Mouse (Mus musculus) forebrain, embryonic 12.5 days (tissue): ENCODE measurements around the gene Slc35b3. TPM values are rescaled to one million over a fixed set of nuclear protein-coding genes. Genes with fewer than 3 reads are reported as not detected.

ENCODE experiments used
- ATAC-seq: fragments of 200-750 bp; cut with Nextera tagmentation; 2 replicates; pipeline ENCODE4 v1.8.0; 2017; ENCODE audit warnings: moderate TSS enrichment; ENCODE audit not compliant: low FRiP score
- H3K27ac ChIP-seq: fragments of 300-500 bp; sonication (generic); 2 replicates; pipeline ENCODE4 v1.5.1; 2016; ENCODE audit warnings: mild to moderate bottlenecking
- H3K27me3 ChIP-seq: fragments of 300-500 bp; sonication (generic); 2 replicates; pipeline ENCODE4 v1.6.1; 2016; ENCODE audit warnings: mild to moderate bottlenecking
- H3K36me3 ChIP-seq: fragments of 300-500 bp; sonication (generic); replicated peaks from 2 replicates; pipeline ENCODE4 v1.6.1; 2016; ENCODE audit warnings: mild to moderate bottlenecking
- H3K4me1 ChIP-seq: fragments of 300-500 bp; sonication (generic); 2 replicates; pipeline ENCODE4 v1.6.1; 2016
- H3K4me2 ChIP-seq: fragments of 300-500 bp; sonication (generic); 2 replicates; pipeline ENCODE4 v1.6.1; 2016; ENCODE audit warnings: mild to moderate bottlenecking, moderate library complexity
- H3K4me3 ChIP-seq: fragments of 300-500 bp; sonication (generic); replicated peaks from 2 replicates; pipeline ENCODE4 v1.5.1; 2016; ENCODE audit warnings: mild to moderate bottlenecking
- H3K9ac ChIP-seq: fragments of 300-500 bp; sonication (generic); 2 replicates; pipeline ENCODE4 v1.6.1; 2016; ENCODE audit warnings: mild to moderate bottlenecking
- H3K9me3 ChIP-seq: fragments of 300-500 bp; sonication (generic); 2 replicates; pipeline ENCODE4 v1.6.1; 2016
- WGBS: fragments of 180-500 bp; shearing (Covaris S2); methylation state at CpG from one replicate; pipeline ENCODE4 v1.1.7; 2016; 5-methylcytosine and 5-hydroxymethylcytosine counted together
- polyA plus RNA-seq: library from polyadenylated mRNA; unstranded; fragments of >200 nt; fragmentation: Nextera tagmentation; extraction: Ambion mirVana; gene quantifications from 2 replicates; pipeline ENCODE4 v1.2.1, GENCODE M21; 2016

Slc35b3 gene
- polyA plus RNA-seq, 1 experiment from 2014 or later = 31.0 TPM

- Histone ChIP-seq H3K9me3 (no peaks in the 10 kb centered on the region), H3K36me3 (peaks cover 62% of the 10 kb centered on the region), H3K27me3 (no peaks in the 10 kb centered on the region), H3K9ac (no peak overlapping the region), H3K4me2 (no peak overlapping the region), H3K27ac (no peak overlapping the region), H3K4me1 (no peaks in the 10 kb centered on the region), H3K4me3 (no peak overlapping the region)
- ATAC-seq = no peak
- 97% methylated on average over 10 of the region's 10 CpGs for WGBS
These were observed 24.7 kb downstream of the Slc35b3 start for GRCm38 (mm10) chr13:38935856-38936446.

GRCm38 (mm10) chr13:38929843-38930578 lies 30.7 kb downstream of the Slc35b3 start:
- Histone ChIP-seq H3K27ac (no peak overlapping the region), H3K4me2 (no peak overlapping the region), H3K9me3 (no peaks in the 10 kb centered on the region), H3K36me3 (peaks cover 30% of the 10 kb centered on the region), H3K9ac (no peak overlapping the region), H3K27me3 (no peaks in the 10 kb centered on the region), H3K4me3 (no peak overlapping the region), H3K4me1 (no peaks in the 10 kb centered on the region)
- ATAC-seq = no peak
- WGBS = 97% methylated on average over 15 of the region's 15 CpGs

GRCm38 (mm10) chr13:38922676-38923075 lies 38.0 kb downstream of the Slc35b3 start:
- 78% methylated on average over 3 of the region's 3 CpGs for WGBS
- Histone ChIP-seq H3K4me1 (peaks cover 7% of the 10 kb centered on the region), H3K9me3 (no peaks in the 10 kb centered on the region), H3K27ac (no peak overlapping the region), H3K36me3 (no peaks in the 10 kb centered on the region), H3K9ac (no peak overlapping the region), H3K4me2 (no peak overlapping the region), H3K27me3 (no peaks in the 10 kb centered on the region), H3K4me3 (no peak overlapping the region)
- no peak for ATAC-seq

GRCm38 (mm10) chr13:38921306-38921705 lies 39.4 kb downstream of the Slc35b3 start:
- peaks cover 7% of the 10 kb centered on the region for H3K4me1 ChIP-seq
- H3K27ac ChIP-seq = no peak overlapping the region
- H3K27me3 ChIP-seq = no peaks in the 10 kb centered on the region
- WGBS = 96% methylated on average over 1 of the region's 1 CpGs
- H3K9ac ChIP-seq = no peak overlapping the region
- no peak overlapping the region for H3K4me3 ChIP-seq
- no peak for ATAC-seq
- H3K9me3 ChIP-seq = no peaks in the 10 kb centered on the region
- no peak overlapping the region for H3K4me2 ChIP-seq
- no peaks in the 10 kb centered on the region for H3K36me3 ChIP-seq

- Histone ChIP-seq H3K9me3 (no peaks in the 10 kb centered on the region), H3K4me3 (no peak overlapping the region), H3K36me3 (no peaks in the 10 kb centered on the region), H3K4me1 (peaks cover 7% of the 10 kb centered on the region), H3K27me3 (no peaks in the 10 kb centered on the region), H3K9ac (no peak overlapping the region), H3K4me2 (no peak overlapping the region), H3K27ac (0 out of 2 replicates have a peak overlapping the region, but pooled peaks have one; percentile 42)
- 34% methylated on average over 9 of the region's 9 CpGs for WGBS
- ATAC-seq = peak; percentile 51; the same call in 1 of the 2 replicates
These were observed 42.3 kb downstream of the Slc35b3 start for GRCm38 (mm10) chr13:38918188-38918885.

GRCm38 (mm10) chr13:38917556-38917955 lies 43.1 kb downstream of the Slc35b3 start:
- 76% methylated on average over 5 of the region's 5 CpGs for WGBS

GRCm38 (mm10) chr13:38914771-38915170 lies 45.9 kb downstream of the Slc35b3 start:
- H3K9me3 ChIP-seq = no peaks in the 10 kb centered on the region
- H3K27me3 ChIP-seq = no peaks in the 10 kb centered on the region
- no peak overlapping the region for H3K27ac ChIP-seq
- H3K4me1 ChIP-seq = peaks cover 7% of the 10 kb centered on the region
- H3K9ac ChIP-seq = no peak overlapping the region
- H3K4me3 ChIP-seq = no peak overlapping the region
- no peaks in the 10 kb centered on the region for H3K36me3 ChIP-seq
- WGBS = 86% methylated on average over 6 of the region's 6 CpGs
- no peak overlapping the region for H3K4me2 ChIP-seq
- ATAC-seq = no peak

More at GRCm38 (mm10) chr13:38917556-38917955, 43.1 kb downstream of the Slc35b3 start:
- Histone ChIP-seq H3K9ac (no peak overlapping the region), H3K27ac (no peak overlapping the region), H3K36me3 (no peaks in the 10 kb centered on the region), H3K4me2 (no peak overlapping the region), H3K4me1 (peaks cover 7% of the 10 kb centered on the region), H3K9me3 (no peaks in the 10 kb centered on the region), H3K27me3 (no peaks in the 10 kb centered on the region), H3K4me3 (no peak overlapping the region)
- no peak for ATAC-seq

GRCm38 (mm10) chr13:38892364-38892763 lies 68.3 kb downstream of the Slc35b3 start:
- H3K27ac ChIP-seq = no peak overlapping the region
- H3K4me1 ChIP-seq = no peaks in the 10 kb centered on the region
- H3K4me3 ChIP-seq = no peak overlapping the region
- 77% methylated on average over 3 of the region's 3 CpGs for WGBS
- H3K9me3 ChIP-seq = no peaks in the 10 kb centered on the region
- H3K27me3 ChIP-seq = no peaks in the 10 kb centered on the region
- H3K36me3 ChIP-seq = no peaks in the 10 kb centered on the region
- H3K9ac ChIP-seq = no peak overlapping the region
- no peak for ATAC-seq
- H3K4me2 ChIP-seq = no peak overlapping the region
